Mouse (Mus musculus) cerebellum, postnatal 25 days (tissue): ENCODE measurements around the gene Ushbp1.
"Not testable (repeated sequence)": the region's sequence is repeated elsewhere in the genome, so short reads cannot be mapped to it uniquely, and the experiment has no call there.

Experiments used
- DNase-seq, 2 experiments: peaks; one replicate each; pipeline ENCODE4 v3.0.0; 2021; ENCODE audit warnings: mixed read lengths in 2 of 2

Ushbp1 gene

GRCm38 (mm10) chr8:71395629-71396028 lies at the start of gene Ushbp1:
Gene Ushbp1, minus strand, starts transcription at chr8:71395802.
- DNase-seq = peak in 1 of 2 experiments; percentile 20

DNA sequence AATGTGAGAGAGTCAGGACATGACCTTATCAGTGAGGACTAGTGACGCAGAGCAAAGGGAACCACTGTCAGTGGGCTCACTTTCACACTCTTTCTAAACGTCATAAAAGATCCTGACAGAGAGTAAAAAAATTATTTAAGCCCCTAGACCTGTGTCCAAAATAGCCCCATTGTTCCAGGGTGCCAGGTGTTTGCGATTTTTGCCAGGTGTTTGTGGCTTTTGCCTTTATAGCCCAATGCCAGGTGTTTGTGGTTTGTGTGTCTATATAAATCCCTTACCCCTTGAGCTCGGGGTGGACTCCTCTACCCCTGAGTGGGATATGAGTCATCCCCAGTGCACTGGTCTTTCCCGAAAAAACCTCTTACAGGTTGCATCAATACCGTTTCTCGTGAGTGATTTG lies 49.5 kb upstream of the Ushbp1 start:
- DNase-seq = no peak

GRCm38 (mm10) chr8:71441404-71441803 lies 45.8 kb upstream of the Ushbp1 start:
- peak; percentile 45 to 68 for DNase-seq

DNA sequence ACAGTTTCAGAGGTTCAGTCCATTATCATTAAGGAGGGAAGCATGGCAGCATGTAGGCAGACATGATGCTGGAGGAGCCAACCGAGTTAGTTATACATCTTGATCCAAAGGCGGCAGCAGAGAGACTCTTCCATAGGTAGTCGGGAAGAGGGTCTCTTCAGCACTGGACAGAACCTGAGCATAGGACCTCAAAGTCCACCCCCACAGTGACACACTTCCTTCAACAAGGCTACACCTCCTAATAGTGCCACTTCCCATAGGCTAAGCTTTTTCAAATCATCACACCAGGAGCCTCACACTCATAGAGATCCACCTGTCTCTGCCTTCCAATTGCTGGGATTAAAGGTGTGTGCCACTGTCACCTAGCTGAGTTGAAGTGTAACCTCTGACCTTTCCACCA lies 41.4 kb upstream of the Ushbp1 start:
- no peak for DNase-seq

GRCm38 (mm10) chr8:71432935-71433334 lies 37.3 kb upstream of the Ushbp1 start:
- DNase-seq = not testable (repeated sequence)

DNA sequence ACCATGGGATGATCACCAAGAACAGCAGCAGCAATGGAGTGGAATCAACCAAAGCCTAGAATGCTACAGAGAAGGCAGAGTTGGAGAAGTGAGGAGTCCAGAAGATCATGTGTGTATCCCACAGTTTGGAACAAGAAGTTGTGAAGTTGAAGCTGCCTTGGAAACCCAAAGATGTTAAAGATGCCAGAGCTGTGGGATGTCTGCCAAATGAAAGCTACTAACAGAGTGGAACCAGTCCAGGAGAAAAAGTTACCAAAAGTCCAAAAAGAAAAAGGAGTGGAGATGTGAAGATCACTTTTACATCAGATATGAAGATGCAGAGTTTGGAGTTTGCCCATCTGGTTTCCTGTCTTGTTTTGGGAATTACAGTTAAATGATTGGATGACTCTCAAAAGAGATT lies 26.5 kb upstream of the Ushbp1 start:
- DNase-seq = no peak

GRCm38 (mm10) chr8:71411535-71412273 lies 16.1 kb upstream of the Ushbp1 start:
- peak in 1 of 2 experiments; percentile 11 for DNase-seq

- DNase-seq = no peak
Measured at GRCm38 (mm10) chr8:71408231-71408630, 12.6 kb upstream of the Ushbp1 start.

DNA sequence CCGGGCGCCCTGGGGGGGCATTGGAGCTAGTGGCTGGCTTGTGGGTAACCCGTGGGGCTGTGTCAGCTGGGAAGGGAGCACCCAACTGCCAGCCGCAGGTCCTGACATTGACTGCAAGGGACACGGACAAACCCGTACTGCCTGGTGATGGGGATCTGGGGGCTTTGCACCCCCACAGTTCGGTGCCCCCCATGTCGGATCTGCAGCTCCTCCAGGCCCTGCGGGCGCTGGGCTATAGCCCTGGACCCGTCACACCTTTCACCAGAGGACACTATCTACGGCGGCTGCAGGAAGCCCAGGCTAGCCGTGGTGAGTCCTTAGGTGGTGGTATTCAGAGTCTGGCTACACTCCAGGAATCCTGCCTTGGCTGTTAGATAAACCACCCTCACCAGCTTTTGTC lies 11.8 kb upstream of the Ushbp1 start:
- DNase-seq = peak in 1 of 2 experiments; percentile 12

DNA sequence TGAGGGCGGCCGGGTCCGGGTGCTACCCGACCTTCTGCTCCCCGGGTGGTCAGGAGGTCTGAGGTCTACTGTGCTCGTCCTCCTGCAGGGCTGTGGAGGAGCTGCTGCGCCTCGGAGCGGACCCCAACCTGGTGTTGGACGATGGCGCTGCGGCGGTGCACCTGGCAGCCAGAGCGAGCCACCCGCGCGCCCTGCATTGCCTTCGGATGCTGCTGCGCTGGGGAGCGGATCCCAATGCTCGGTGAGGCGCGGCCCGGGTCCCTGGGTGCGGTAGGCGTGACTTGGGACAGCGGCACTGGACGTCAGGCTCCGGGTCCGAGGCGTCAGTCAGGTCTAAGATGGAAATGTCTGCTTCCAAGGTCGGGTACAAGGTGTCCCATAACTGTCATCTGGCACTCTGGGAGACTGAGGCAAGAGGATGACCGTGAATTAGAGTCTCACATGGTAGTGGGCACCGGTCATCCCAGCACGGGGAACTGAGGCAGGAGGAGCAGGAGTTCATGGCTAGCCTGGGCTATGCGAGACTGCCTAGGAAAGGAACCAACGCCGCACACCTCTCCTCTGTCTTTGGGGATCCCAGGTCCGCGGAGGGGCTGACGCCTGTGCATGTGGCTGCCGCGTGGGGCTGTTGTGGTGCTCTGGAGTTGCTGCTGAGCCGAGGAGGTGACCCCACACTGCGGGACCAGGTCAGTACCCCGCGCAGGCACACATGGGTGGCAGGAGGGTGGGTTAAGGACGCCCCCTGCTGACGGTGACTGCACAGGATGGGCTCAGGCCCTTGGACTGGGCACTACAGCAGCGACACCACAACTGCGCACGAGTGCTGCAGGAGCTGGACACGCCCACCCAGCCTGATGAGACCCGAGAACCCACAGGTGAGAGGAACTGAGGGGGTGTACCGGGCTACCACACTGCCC lies 10.8 kb upstream of the Ushbp1 start:
- DNase-seq = peak; percentile 52 to 65

- DNase-seq = peak; percentile 94 to 96
Measured at GRCm38 (mm10) chr8:71405401-71406098, 9.9 kb upstream of the Ushbp1 start, which contains the start of gene Ankle1. Gene Ankle1, plus strand, starts transcription at chr8:71406010.

DNA sequence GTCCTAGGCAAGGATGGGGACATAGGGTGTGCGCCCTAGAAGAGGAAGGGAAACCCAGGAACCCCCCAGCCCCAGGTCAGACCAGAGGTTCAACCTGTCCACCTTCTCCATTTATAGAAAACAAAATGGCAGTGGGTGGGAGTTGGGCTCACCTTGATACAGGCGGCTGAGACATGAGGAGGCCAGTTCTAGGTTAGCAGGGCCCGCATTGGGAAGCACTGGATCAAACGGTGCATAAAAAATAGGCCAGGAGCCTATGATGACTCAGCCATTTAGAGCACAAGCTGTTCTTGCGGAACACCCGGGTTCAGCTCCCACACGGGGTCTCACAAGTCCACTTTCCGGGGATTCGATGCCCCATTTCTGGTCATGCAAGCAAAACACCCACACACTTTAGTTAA lies 9.3 kb upstream of the Ushbp1 start:
- DNase-seq = peak in 1 of 2 experiments; percentile 25

GRCm38 (mm10) chr8:71404011-71404410 lies 8.4 kb upstream of the Ushbp1 start:
- DNase-seq = peak in 1 of 2 experiments; percentile 14

DNA sequence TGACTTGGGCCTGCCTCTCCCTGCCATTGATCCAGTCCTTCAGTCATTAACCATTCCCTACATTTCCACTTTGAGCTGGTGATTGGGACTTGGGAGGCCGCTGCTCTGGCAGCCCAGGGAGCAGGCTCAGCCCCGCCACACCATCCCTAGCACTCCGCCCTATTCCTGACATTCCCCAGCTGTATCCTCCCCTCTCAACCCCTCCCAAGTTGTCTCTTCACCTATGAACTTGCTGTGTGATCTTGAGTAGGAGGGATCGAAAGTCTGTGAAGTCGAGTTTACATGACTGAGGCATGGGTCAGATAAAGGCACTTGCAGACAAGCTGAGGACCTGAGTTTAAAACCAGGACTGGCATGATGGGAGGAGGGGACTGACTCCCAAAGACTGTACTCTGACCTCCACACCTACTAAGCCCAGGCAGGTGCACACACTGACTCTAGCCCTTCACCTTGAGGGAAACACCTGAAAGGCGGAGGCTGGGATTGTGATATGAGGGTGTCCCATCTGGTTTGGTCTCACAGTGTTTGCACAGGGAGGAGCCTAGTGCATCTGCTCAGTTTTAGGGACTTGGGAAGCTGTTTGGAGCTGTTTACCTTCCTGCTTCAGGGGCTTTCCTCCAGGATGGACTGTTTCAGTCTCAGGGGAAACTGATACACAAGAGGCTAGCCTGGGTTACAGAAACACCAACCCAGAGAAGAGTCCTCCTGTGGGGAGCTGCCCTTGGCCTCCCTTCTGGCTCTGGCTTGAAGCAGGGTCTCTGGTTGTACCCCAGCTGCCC lies 7.7 kb upstream of the Ushbp1 start:
- DNase-seq = no peak

DNA sequence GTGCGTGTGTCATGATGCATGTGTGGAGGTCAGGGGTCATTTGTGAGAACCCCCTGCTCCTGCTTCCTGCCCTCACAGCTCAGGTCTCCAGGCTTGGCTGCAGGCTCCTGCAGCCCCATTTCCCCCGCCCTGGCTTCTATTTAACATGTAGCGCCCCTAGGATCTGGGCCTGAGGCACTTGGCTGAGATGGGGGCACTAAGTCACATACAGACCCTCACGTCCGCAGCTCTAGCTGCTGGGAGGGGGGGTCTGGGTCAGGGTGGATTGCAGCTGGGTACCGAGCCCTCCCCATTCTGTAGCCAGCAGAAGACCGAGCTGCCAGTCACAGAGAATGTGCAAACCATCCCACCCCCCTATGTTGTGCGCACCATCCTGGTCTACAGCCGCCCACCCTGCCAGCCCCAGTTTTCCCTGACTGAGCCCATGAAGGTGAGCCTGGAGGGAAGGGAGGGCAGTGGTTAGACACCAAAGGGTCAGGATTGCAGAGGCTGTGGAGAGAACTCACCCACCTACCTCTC lies 6.9 kb upstream of the Ushbp1 start:
- peak in 1 of 2 experiments; percentile 7 for DNase-seq

GRCm38 (mm10) chr8:71401454-71401853 lies 5.9 kb upstream of the Ushbp1 start:
- DNase-seq = peak in 1 of 2 experiments; percentile 9

DNA sequence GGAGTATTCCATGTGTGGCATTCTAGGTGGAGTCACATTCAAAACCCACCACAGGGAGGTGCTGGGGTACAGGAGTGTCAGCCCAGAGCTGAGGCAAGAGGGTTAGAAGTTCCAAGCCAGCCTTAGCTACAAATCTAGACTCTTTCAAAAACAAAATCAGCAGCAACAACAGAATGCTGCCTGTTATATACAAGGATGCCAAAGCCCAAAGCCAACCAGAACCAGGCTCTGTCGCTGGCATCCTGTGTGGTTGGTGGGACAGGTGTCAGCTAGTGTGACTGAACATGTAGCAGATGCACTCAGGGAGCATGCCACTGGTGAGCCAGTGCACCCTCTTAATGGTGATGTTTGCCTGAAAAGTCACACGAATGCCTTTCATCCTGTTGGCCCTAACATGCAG lies 5.2 kb upstream of the Ushbp1 start:
- DNase-seq = no peak

DNA sequence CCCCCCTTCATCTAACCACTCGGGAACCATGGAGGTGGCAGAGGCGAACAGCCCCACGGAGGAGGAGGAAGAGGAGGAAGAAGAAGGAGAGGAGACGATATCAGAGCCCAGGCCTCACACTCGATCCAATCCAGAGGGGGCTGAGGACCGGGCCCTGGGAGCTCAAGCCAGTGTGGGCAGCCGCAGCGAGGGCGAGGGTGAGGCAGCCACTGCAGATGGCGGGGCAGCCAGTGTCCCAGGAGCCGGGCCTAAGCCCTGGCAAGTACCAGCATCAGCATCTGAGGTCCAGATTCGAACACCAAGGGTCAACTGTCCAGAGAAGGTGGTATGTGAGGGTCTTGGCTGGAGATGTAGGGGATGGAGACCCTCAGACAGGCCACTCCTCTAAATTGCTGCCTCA lies 2.1 kb upstream of the Ushbp1 start:
- DNase-seq = peak in 1 of 2 experiments; percentile 31

GRCm38 (mm10) chr8:71396639-71397305 lies 1.2 kb upstream of the Ushbp1 start, which contains the start of gene Babam1:
Gene Babam1, plus strand, starts transcription at chr8:71396861.
- peak; percentile 91 to 94 for DNase-seq

- peak; percentile 4 to 9 for DNase-seq
Measured at GRCm38 (mm10) chr8:71395071-71395470, 531 bp downstream of the Ushbp1 start.

GRCm38 (mm10) chr8:71394481-71394880 lies 1.1 kb downstream of the Ushbp1 start:
- DNase-seq = peak; percentile 10 to 27
